Mouse (Mus musculus): Measurements from ENCODE around the gene Scn10a. TPM values are rescaled to one million over a fixed set of nuclear protein-coding genes. Genes with fewer than 3 reads are reported as not detected.

The Scn10a gene
- total RNA-seq, 2 experiments from 2014 or later, result 0.08 TPM; not detected in 1

DNA sequence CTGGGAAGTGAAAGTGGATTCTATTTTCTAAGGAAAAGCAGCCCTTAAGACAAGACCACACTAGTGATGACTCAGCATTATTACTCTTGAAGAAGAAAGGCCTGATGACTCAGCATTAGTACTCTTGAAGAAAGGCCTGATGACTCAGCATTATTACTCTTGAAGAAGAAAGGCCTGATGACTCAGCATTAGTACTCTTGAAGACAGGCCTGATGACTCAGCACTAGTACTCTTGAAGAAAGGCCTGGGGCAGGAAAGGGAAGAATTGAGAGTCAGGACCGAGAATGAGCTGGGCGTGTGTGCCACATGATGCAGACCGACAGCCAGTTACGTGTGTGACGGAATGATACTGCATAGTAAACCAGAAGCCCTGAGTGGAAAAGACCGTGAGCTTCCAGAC is 77.1 kb downstream of the Scn10a start:
- no peak for DNase-seq (ENCODE audit: low spot score in 2 of 2)

- DNase-seq (ENCODE audit: low spot score in 2 of 2), result no peak
Observed at GRCm38 (mm10) chr9:119634216-119634843, 84.8 kb downstream of the Scn10a start.

- no peak for DNase-seq (ENCODE audit: low spot score in 2 of 2)
Observed at GRCm38 (mm10) chr9:119633475-119633874, 85.6 kb downstream of the Scn10a start.

DNA sequence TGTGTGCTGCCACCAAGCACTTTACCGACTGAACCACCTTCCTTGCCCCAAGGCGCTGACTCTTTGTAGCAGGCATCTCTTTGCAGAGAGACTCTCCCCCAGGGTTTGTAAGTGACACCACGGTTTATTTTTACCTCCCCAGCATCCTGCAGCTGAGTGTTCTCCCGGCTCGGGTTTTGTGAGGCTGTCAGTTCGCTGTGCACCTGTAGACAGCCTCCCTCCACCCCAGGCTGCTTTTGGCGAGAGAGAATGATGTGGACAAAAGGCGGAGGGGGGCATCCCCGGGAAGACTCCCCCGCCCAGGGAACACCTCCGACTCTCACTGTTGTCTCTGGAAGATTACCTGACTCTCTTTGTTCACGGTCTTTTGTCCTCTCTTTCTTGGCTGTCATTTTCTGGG is 86.3 kb downstream of the Scn10a start:
- no peak for DNase-seq (ENCODE audit: low spot score in 2 of 2)

DNA sequence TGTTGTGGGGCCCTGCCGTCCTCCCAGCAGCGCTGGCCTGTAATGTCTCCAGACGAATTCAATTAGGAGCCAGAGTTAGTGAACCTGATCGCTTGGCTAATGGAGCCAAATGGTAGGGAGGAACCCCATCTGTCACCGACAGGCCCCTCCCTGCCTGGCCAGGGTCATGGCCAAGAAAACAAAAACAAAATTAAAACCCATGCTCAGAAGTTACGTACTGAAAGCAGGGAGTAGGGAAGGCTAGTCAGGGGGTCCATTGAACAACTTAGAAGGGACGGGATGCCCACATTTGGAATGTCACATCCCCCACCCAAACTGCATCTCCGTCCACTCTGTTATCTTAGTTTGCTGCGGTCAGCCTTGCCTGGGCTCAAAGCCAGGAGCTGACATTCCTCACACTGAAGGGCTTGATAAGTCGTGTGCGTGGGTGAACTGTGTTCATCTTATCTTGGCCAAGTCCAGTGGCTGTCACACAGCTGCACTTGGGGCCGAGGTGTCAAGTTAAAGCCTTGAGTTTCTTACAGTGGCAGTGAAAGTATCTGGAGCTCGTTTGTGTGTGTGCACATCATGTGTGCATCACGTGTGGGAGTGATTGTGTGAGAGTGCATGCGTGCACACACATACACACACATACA is 87.1 kb downstream of the Scn10a start:
- DNase-seq (ENCODE audit: low spot score in 2 of 2), result peak in 1 of 2 experiments; percentile 10

GRCm38 (mm10) chr9:119631393-119631898 is 87.7 kb downstream of the Scn10a start:
- DNase-seq (ENCODE audit: low spot score in 2 of 2), result no peak

DNA sequence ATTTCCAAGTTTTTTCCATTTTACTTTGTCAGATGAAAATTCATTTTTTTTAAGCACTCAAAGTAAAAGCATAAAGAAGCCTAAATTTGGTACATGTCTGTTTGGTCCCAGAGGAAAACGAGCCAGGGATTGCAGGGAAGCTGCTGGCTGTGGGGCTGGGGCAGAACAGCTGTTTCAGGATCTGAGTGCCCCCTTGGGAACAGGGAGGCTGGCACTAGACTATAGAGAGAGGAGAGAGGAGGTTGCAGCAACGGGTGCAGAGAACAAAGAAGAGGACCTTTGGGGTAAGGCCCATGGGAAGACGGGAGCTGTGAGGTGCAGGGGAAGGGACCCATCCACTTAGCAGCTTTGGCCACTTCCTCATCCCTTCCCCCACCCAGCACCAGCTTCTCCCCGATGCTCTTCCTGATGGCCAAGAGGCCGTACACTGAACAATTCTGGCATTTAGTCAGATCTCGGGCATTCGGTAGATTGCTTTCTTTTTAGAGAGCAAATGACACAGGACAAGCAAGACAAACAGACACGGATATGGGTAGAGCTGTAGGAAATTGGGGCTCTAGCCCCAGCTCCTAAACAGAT is 90.3 kb downstream of the Scn10a start:
- DNase-seq (ENCODE audit: low spot score in 2 of 2), result no peak

- no peak for DNase-seq (ENCODE audit: low spot score in 2 of 2)
Observed at GRCm38 (mm10) chr9:119627227-119627626, 91.9 kb downstream of the Scn10a start.

- DNase-seq (ENCODE audit: low spot score in 2 of 2), result no peak
Observed at GRCm38 (mm10) chr9:119624151-119624550, 95.0 kb downstream of the Scn10a start.

DNA sequence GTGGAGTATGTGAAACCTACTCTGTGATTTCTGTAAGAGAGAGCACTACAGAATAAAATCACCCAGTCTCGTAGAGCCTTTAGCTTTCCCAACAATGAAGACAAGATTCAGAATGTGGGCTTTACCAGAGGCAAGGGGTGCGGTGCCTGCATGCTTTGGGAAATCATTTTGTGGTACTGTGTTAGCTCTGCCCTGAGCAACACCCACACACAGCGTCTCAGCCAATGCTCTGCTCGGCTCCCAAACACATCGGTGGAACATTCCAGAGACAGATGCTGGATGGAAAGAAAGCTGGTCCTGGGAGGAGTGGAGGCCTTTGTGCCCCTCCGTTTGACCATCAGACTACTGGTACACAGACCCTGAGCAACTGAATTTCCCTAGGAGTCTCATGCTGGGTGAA is 104.3 kb downstream of the Scn10a start:
- no peak for DNase-seq (ENCODE audit: low spot score in 2 of 2)

GRCm38 (mm10) chr9:119610563-119611166 is 108.5 kb downstream of the Scn10a start:
- no peak for DNase-seq (ENCODE audit: low spot score in 2 of 2)

- DNase-seq (ENCODE audit: low spot score in 2 of 2), result no peak
Observed at GRCm38 (mm10) chr9:119606906-119607305, 112.2 kb downstream of the Scn10a start.

- DNase-seq (ENCODE audit: low spot score in 2 of 2), result no peak
Observed at GRCm38 (mm10) chr9:119604607-119605006, 114.5 kb downstream of the Scn10a start.

DNA sequence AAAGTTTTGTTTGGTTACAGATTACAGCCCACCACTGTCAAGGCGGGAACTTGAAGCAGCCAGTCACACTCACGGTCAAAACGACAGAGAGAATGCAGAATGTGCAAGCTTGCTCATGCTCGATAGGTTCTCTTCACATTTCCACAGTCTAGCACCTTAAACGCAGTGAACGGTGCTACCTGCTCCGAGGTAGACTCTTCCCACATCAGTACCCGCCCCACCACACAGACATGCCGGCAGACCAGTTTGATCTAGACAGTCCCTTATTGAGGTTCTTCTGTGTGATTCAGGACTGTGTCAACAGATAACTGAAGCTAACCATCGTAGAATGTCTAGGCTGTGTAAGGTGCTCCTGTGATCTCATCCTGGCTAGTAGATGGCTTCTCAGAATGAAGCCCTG is 120.6 kb downstream of the Scn10a start:
- no peak for DNase-seq (ENCODE audit: low spot score in 2 of 2)

- no peak for DNase-seq (ENCODE audit: low spot score in 2 of 2)
Observed at GRCm38 (mm10) chr9:119597332-119597731, 121.8 kb downstream of the Scn10a start.

GRCm38 (mm10) chr9:119589592-119589991 is 129.5 kb downstream of the Scn10a start:
- no peak for DNase-seq (ENCODE audit: low spot score in 2 of 2)

- no peak for DNase-seq (ENCODE audit: low spot score in 2 of 2)
Observed at GRCm38 (mm10) chr9:119588763-119589449, 130.2 kb downstream of the Scn10a start.

- DNase-seq (ENCODE audit: low spot score in 2 of 2), result peak; percentile 25 to 41
Observed at GRCm38 (mm10) chr9:119580668-119581067, 138.5 kb downstream of the Scn10a start.

GRCm38 (mm10) chr9:119580187-119580586 is 138.9 kb downstream of the Scn10a start:
- no peak for DNase-seq (ENCODE audit: low spot score in 2 of 2)

- no peak for DNase-seq (ENCODE audit: low spot score in 2 of 2)
Observed at GRCm38 (mm10) chr9:119578636-119579438, 140.3 kb downstream of the Scn10a start, which contains the start of gene Scn5a. Scn5a (minus strand) TSS chr9:119579016.

DNA sequence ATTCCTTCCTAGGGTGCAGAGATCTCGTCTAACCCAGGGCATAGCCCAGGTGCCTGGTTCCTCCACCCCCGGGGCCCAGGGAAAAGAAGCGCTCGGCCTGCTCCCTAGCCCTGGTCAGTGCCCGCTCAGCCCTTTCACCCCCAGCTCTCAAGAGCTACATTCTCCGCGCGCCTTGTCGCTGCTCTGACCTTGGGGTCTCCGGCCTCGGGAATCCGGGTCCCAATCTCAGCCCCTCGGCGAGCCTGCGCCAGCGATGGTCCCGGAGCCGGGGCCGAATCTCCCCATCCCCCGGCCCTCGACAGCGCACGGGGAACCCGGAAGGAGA is 140.8 kb downstream of the Scn10a start:
- no peak for DNase-seq (ENCODE audit: low spot score in 2 of 2)
